Comparison of ENCODE assay signal across 16 mouse cellular contexts in genomic region chr6:38201495-38201894, GRCm38 (mm10).
"Had no signal": no experiment of that assay in that cellular context is flagged by ENCODE, and none has a peak within 500 bp of the region (broad histone marks: within the 10 kb centered on the region; RNA-seq: fewer than 3 reads in every experiment).

No protein-coding gene starts in this region.

- ATAC-seq: liver, postnatal 0 days had no signal

- DNase-seq: kidney, adult 8-10 months; kidney, postnatal 36 days; layer of hippocampus, adult 9-11 months; layer of hippocampus, postnatal 36 days; liver; liver, embryonic 13.5 days; liver, postnatal 0 days; lung, postnatal 14 days; right cerebral cortex, postnatal 14 days; thymus, adult 2 months; thymus, postnatal 36 days had no signal

- H3K36me3 ChIP-seq: liver, embryonic 13.5 days; lung, embryonic 15.5 days had no signal

- H3K27ac ChIP-seq: kidney, postnatal 0 days; liver, embryonic 13.5 days; lung, embryonic 15.5 days; macrophage; midbrain, embryonic 12.5 days had no signal

- H3K9ac ChIP-seq: liver, embryonic 13.5 days; liver, postnatal 0 days; lung, embryonic 15.5 days; midbrain, embryonic 12.5 days had no signal

- H3K4me2 ChIP-seq: liver, embryonic 13.5 days; lung, embryonic 15.5 days; midbrain, embryonic 12.5 days had no signal

- H3K4me1 ChIP-seq: liver, embryonic 13.5 days had no signal

- H3K27me3 ChIP-seq: liver, embryonic 13.5 days; lung, embryonic 15.5 days had no signal

- H3K9me3 ChIP-seq: liver, embryonic 13.5 days; lung, embryonic 15.5 days; megakaryocyte, embryonic 14.5 days; midbrain, embryonic 12.5 days had no signal

- H3K4me3 ChIP-seq: liver, embryonic 13.5 days; lung, embryonic 15.5 days; megakaryocyte, embryonic 14.5 days; midbrain, embryonic 12.5 days had no signal
